Mouse (Mus musculus) brain, embryonic 14.5 days (tissue): ENCODE data around the gene Zfp414.

Source experiments
- CTCF ChIP-seq: fragments of 200-500 bp; IDR thresholded peaks from 2 replicates; pipeline ENCODE4 v1.5.1; 2012; ENCODE audit warnings: inconsistent platforms, mild to moderate bottlenecking, moderate library complexity, borderline replicate concordance; ENCODE audit not compliant: insufficient read depth, insufficient read length; ENCODE audit errors: extremely low read depth
- POLR2A ChIP-seq: fragments of 200-500 bp; IDR thresholded peaks from 2 replicates; pipeline ENCODE4 v1.6.1; 2012; ENCODE audit warnings: mild to moderate bottlenecking, inconsistent platforms, borderline replicate concordance; ENCODE audit not compliant: poor library complexity, insufficient read depth, insufficient read length, severe bottlenecking; ENCODE audit errors: extremely low read depth

GRCm38 (mm10) chr17:33649781-33650475 lies 21.0 kb downstream of the Zfp414 start:
- TF ChIP-seq POLR2A (no peak), CTCF (no peak)
